In genomic region chrX:20920844-20921364, GRCm38 (mm10) we compare ENCODE assay signal across 8 mouse cellular contexts. TPM values are rescaled to one million over a fixed set of nuclear protein-coding genes. Genes with fewer than 3 reads are reported as not detected.
DNase-seq lines count a peak whose midpoint lies in the region; ATAC-seq and TF ChIP-seq lines count a peak whose summit lies in the region.

Gene Syn1, minus strand, starts transcription at chrX:20921004.

- no peaks in the 10 kb centered on the region for H3K79me2 ChIP-seq in heart, adult 2 months (replicated peaks; ENCODE audit: control insufficient read depth, insufficient read depth, low read length)

- peak; percentile 90 for ATAC-seq in limb, embryonic 11.5 days (ENCODE audit: insufficient number of reproducible peaks, low FRiP score, low TSS enrichment, low read depth)
- peak; percentile 98 for ATAC-seq in midbrain, embryonic 13.5 days

- no peak for TF ChIP-seq POLR2A in heart, adult 2 months (IDR thresholded peaks at IDR 0.05; ENCODE audit: insufficient read depth, low read depth, low read length)
- TF ChIP-seq POLR2A in kidney, adult 2 months (IDR thresholded peaks at IDR 0.05; ENCODE audit: low read depth, low read length): no peak
- TF ChIP-seq POLR2A in small intestine, adult 2 months (IDR thresholded peaks at IDR 0.05; ENCODE audit: low read depth, low read length): no peak

- no peaks in the 10 kb centered on the region for H3K36me3 ChIP-seq in embryonic facial prominence, embryonic 10.5 days (replicated peaks)
- H3K36me3 ChIP-seq in heart, adult 2 months (ENCODE audit: control insufficient read depth, insufficient read depth, low read length): no peaks in the 10 kb centered on the region
- H3K36me3 ChIP-seq in kidney, adult 2 months (ENCODE audit: control insufficient read depth, insufficient read depth, low read length): no peaks in the 10 kb centered on the region
- H3K36me3 ChIP-seq in limb, embryonic 11.5 days (ENCODE audit: control insufficient read depth, insufficient read depth, low read length): no peaks in the 10 kb centered on the region
- no peaks in the 10 kb centered on the region for H3K36me3 ChIP-seq in midbrain, embryonic 13.5 days
- H3K36me3 ChIP-seq in small intestine, adult 2 months (ENCODE audit: control insufficient read depth, insufficient read depth, low read length): no peaks in the 10 kb centered on the region

- WGBS in embryonic facial prominence, embryonic 10.5 days: 15% methylated on average over 44 of the region's 44 CpGs
- WGBS in heart, adult 2 months: 18% methylated on average over 44 of the region's 44 CpGs
- 0% methylated on average over 17 of the region's 44 CpGs for WGBS in kidney, adult 2 months
- 17% methylated on average over 28 of the region's 44 CpGs for WGBS in limb, embryonic 11.5 days
- WGBS in midbrain, embryonic 13.5 days: 20% methylated on average over 38 of the region's 44 CpGs
- WGBS in small intestine, adult 2 months: 2% methylated on average over 39 of the region's 44 CpGs

- DNase-seq in adrenal gland, postnatal 14 days: peak; percentile 90
- DNase-seq in embryonic facial prominence, embryonic 10.5 days (ENCODE audit: low spot score): peak; percentile 87
- peak; percentile 66 to 80 for DNase-seq in heart, adult 2 months
- DNase-seq in kidney, adult 2 months: peak; percentile 80
- DNase-seq in limb, embryonic 11.5 days (ENCODE audit: low spot score): peak; percentile 80
- DNase-seq in adipocyte (ENCODE audit: low spot score): no peak

- no peak for TF ChIP-seq EP300 in heart, adult 2 months (IDR thresholded peaks at IDR 0.05; ENCODE audit: insufficient read depth, low read depth, low read length)

- no peak within 1 kb of the TSS for H3K27ac ChIP-seq in embryonic facial prominence, embryonic 10.5 days (replicated peaks)
- no peak within 1 kb of the TSS for H3K27ac ChIP-seq in heart, adult 2 months
- no peak within 1 kb of the TSS for H3K27ac ChIP-seq in kidney, adult 2 months (ENCODE audit: insufficient read depth, low read depth, low read length)
- H3K27ac ChIP-seq in limb, embryonic 11.5 days (replicated peaks; ENCODE audit: low read depth, low read length): no peak within 1 kb of the TSS
- H3K27ac ChIP-seq in midbrain, embryonic 13.5 days: peak within 1 kb of the TSS; percentile 65
- H3K27ac ChIP-seq in small intestine, adult 2 months (ENCODE audit: insufficient read depth, low read depth, low read length): no peak within 1 kb of the TSS

- TF ChIP-seq CTCF in heart, adult 2 months (IDR thresholded peaks at IDR 0.05): no peak
- TF ChIP-seq CTCF in kidney, adult 2 months (conservative IDR thresholded peaks at IDR 0.05; ENCODE audit: insufficient read depth, insufficient read length, low read depth, low read length): no peak
- TF ChIP-seq CTCF in small intestine, adult 2 months (IDR thresholded peaks at IDR 0.05; ENCODE audit: extremely low read depth, insufficient read length, insufficient replicate concordance, low read depth, low read length): no peak

- H3K4me3 ChIP-seq in embryonic facial prominence, embryonic 10.5 days: peak within 1 kb of the TSS; percentile 57
- peak within 1 kb of the TSS; percentile 35; the same call in 1 of the 2 replicates for H3K4me3 ChIP-seq in heart, adult 2 months
- peak within 1 kb of the TSS; percentile 53 for H3K4me3 ChIP-seq in kidney, adult 2 months (ENCODE audit: insufficient read depth, low read depth, low read length)
- H3K4me3 ChIP-seq in limb, embryonic 11.5 days (ENCODE audit: low read depth, low read length): peak within 1 kb of the TSS; percentile 24
- peak within 1 kb of the TSS; percentile 57 for H3K4me3 ChIP-seq in midbrain, embryonic 13.5 days (replicated peaks)
- H3K4me3 ChIP-seq in small intestine, adult 2 months (ENCODE audit: low read depth, low read length): peak within 1 kb of the TSS; percentile 60

- peaks cover 4% of the 10 kb centered on the region for H3K4me1 ChIP-seq in embryonic facial prominence, embryonic 10.5 days
- no peaks in the 10 kb centered on the region for H3K4me1 ChIP-seq in heart, adult 2 months (ENCODE audit: control insufficient read depth, insufficient read depth, low read length)
- H3K4me1 ChIP-seq in kidney, adult 2 months (ENCODE audit: control insufficient read depth, insufficient read depth, low read length): no peaks in the 10 kb centered on the region; the same call in 1 of the 2 replicates
- H3K4me1 ChIP-seq in limb, embryonic 11.5 days (ENCODE audit: control insufficient read depth, insufficient read depth, low read length): no peaks in the 10 kb centered on the region
- peaks cover 13% of the 10 kb centered on the region; the same call in 1 of the 2 replicates for H3K4me1 ChIP-seq in midbrain, embryonic 13.5 days (replicated peaks)
- H3K4me1 ChIP-seq in small intestine, adult 2 months (ENCODE audit: control insufficient read depth, insufficient read depth, insufficient read length, low read length): peaks cover 4% of the 10 kb centered on the region; the same call in 1 of the 2 replicates

- peak within 1 kb of the TSS; percentile 49 for H3K4me2 ChIP-seq in limb, embryonic 11.5 days (ENCODE audit: low read depth, severe bottlenecking)
- peak within 1 kb of the TSS; percentile 61 for H3K4me2 ChIP-seq in midbrain, embryonic 13.5 days (replicated peaks)

- H3K27me3 ChIP-seq in embryonic facial prominence, embryonic 10.5 days (replicated peaks; ENCODE audit: low read depth, poor library complexity, severe bottlenecking): peaks cover 25% of the 10 kb centered on the region
- H3K27me3 ChIP-seq in heart, adult 2 months (ENCODE audit: control insufficient read depth, insufficient read depth, low read length): 0 out of 2 replicates have a peak, but pooled peaks cover 2% of the 10 kb centered on the region
- H3K27me3 ChIP-seq in kidney, adult 2 months (replicated peaks; ENCODE audit: control insufficient read depth, insufficient read depth, low read length): no peaks in the 10 kb centered on the region
- H3K27me3 ChIP-seq in limb, embryonic 11.5 days (ENCODE audit: control insufficient read depth, insufficient read depth, low read length): peaks cover 3% of the 10 kb centered on the region; the same call in 1 of the 2 replicates
- no peaks in the 10 kb centered on the region for H3K27me3 ChIP-seq in midbrain, embryonic 13.5 days
- peaks cover 9% of the 10 kb centered on the region; the same call in 1 of the 2 replicates for H3K27me3 ChIP-seq in small intestine, adult 2 months (ENCODE audit: control insufficient read depth, insufficient read depth, low read length)

- intact Hi-C loops in heart, adult 2 months (cut with DNase I): no loop called here

- no peaks in the 10 kb centered on the region for H3K9me3 ChIP-seq in embryonic facial prominence, embryonic 10.5 days
- H3K9me3 ChIP-seq in limb, embryonic 11.5 days (ENCODE audit: control insufficient read depth, low read length): no peaks in the 10 kb centered on the region
- H3K9me3 ChIP-seq in midbrain, embryonic 13.5 days: no peaks in the 10 kb centered on the region

- peak within 1 kb of the TSS; percentile 29 for H3K9ac ChIP-seq in heart, adult 2 months (ENCODE audit: low read depth, low read length)
- no peak within 1 kb of the TSS for H3K9ac ChIP-seq in limb, embryonic 11.5 days (ENCODE audit: low read length)
- peak within 1 kb of the TSS; percentile 73 for H3K9ac ChIP-seq in midbrain, embryonic 13.5 days (replicated peaks)

RNA-seq across cellular contexts. Expression of gene Syn1, which starts in this region (rescaled TPM):
- 7.9 and 11.3 TPM in 2 replicates for total RNA-seq in adrenal gland, postnatal 14 days (2021)
- 2.2 and 2.3 TPM in 2 replicates for polyA plus RNA-seq in embryonic facial prominence, embryonic 10.5 days (2016; fragmentation: Nextera tagmentation; extraction: Ambion mirVana)
- under 1 TPM; 0.16 to 0.31 TPM for total RNA-seq in heart, adult 2 months (2021)
- polyA plus RNA-seq in heart, adult 2 months (2012; rRNA removed): 0.35 and 0.57 TPM in 2 replicates
- 0.16 and 0.69 TPM in 2 replicates for polyA plus RNA-seq in kidney, adult 2 months (2012; rRNA removed)
- polyA plus RNA-seq in limb, embryonic 11.5 days (2014; fragmentation: Nextera tagmentation; extraction: Ambion mirVana): 0.13 and 0.16 TPM in 2 replicates
- polyA plus RNA-seq in midbrain, embryonic 13.5 days (2015; fragmentation: Nextera tagmentation; extraction: Ambion mirVana): 26.5 and 30.8 TPM in 2 replicates
- polyA plus RNA-seq in small intestine, adult 2 months (2012; rRNA removed): 1.3 and 1.6 TPM in 2 replicates

Comparison
In these comparisons a context has a peak if more than half of its experiments do, and no peak if none do; other contexts are left out.
1. Peak in DNase-seq, H3K4me3 ChIP-seq and H3K9ac ChIP-seq in heart, adult 2 months; RNA of the gene not detected or under 1 TPM.
2. Peak in DNase-seq and H3K4me3 ChIP-seq in kidney, adult 2 months; RNA of the gene not detected or under 1 TPM.
3. Peak in DNase-seq, ATAC-seq, H3K4me3 ChIP-seq and H3K4me2 ChIP-seq in limb, embryonic 11.5 days; RNA of the gene not detected or under 1 TPM.